Mouse (Mus musculus) heart, embryonic 11.5 days (tissue): ENCODE data around the gene Gm9857. TPM values are rescaled to one million over a fixed set of nuclear protein-coding genes. Genes with fewer than 3 reads are reported as not detected.
A peak's percentile ranks its signal among the peaks of the same experiment; 100 is the strongest.

Experiments used
- ATAC-seq: fragments of 200-750 bp; cut with Nextera tagmentation; replicated peaks from 2 replicates; pipeline ENCODE4 v1.8.0; 2017; ENCODE audit warnings: moderate library complexity; ENCODE audit not compliant: insufficient number of reproducible peaks, low FRiP score, low TSS enrichment
- H3K27ac ChIP-seq: fragments of 300-500 bp; sonication (generic); 2 replicates; pipeline ENCODE4 v1.5.1; 2014; ENCODE audit warnings: mild to moderate bottlenecking, low read depth, low read length
- H3K27me3 ChIP-seq: fragments of 300-500 bp; sonication (generic); 2 replicates; pipeline ENCODE4 v1.6.1; 2014; ENCODE audit warnings: mild to moderate bottlenecking, low read length, mixed read lengths; ENCODE audit not compliant: control insufficient read depth, insufficient read depth
- H3K36me3 ChIP-seq: fragments of 300-500 bp; sonication (generic); 2 replicates; pipeline ENCODE4 v1.6.1; 2014; ENCODE audit warnings: mild to moderate bottlenecking, low read length, moderate library complexity, mixed read lengths; ENCODE audit not compliant: control insufficient read depth, insufficient read depth
- H3K4me1 ChIP-seq: fragments of 300-500 bp; sonication (generic); 2 replicates; pipeline ENCODE4 v1.6.1; 2014; ENCODE audit warnings: low read length; ENCODE audit not compliant: control insufficient read depth, insufficient read depth
- H3K4me2 ChIP-seq: fragments of 300-500 bp; sonication (generic); 2 replicates; pipeline ENCODE4 v1.6.1; 2014; ENCODE audit warnings: mild to moderate bottlenecking, moderate library complexity
- H3K4me3 ChIP-seq: fragments of 300-500 bp; sonication (generic); 2 replicates; pipeline ENCODE4 v1.5.1; 2014; ENCODE audit warnings: low read depth, low read length
- H3K9ac ChIP-seq: fragments of 300-500 bp; sonication (generic); 2 replicates; pipeline ENCODE4 v1.6.1; 2014; ENCODE audit warnings: mild to moderate bottlenecking, low read depth, low read length, moderate library complexity
- H3K9me3 ChIP-seq: fragments of 300-500 bp; sonication (generic); replicated peaks from 2 replicates; pipeline ENCODE4 v1.6.1; 2016; ENCODE audit warnings: low read length; ENCODE audit not compliant: control insufficient read depth
- WGBS: fragments of 180-500 bp; shearing (Covaris S2); extraction: QIAGEN DNeasy Blood & Tissue Kit; methylation state at CpG from one replicate; pipeline ENCODE4 v1.1.7; 2014; ENCODE audit not compliant: insufficient replicate concordance; 5-methylcytosine and 5-hydroxymethylcytosine counted together
- polyA plus RNA-seq: library from polyadenylated mRNA; unstranded; fragments of >200 nt; fragmentation: Nextera tagmentation; extraction: Ambion mirVana; gene quantifications from 2 replicates; pipeline ENCODE4 v1.2.1, GENCODE M21; 2014

Gm9857 gene
- polyA plus RNA-seq, 1 experiment from 2014 or later, result not detected

GRCm38 (mm10) chr3:108940996-108941395 is 751 bp upstream of the Gm9857 start:
- WGBS, result 86% methylated on average over 10 of the region's 10 CpGs
- Histone ChIP-seq H3K4me2 (no peak overlapping the region), H3K27me3 (no peaks in the 10 kb centered on the region), H3K36me3 (no peaks in the 10 kb centered on the region), H3K9ac (no peak overlapping the region), H3K4me3 (no peak overlapping the region), H3K27ac (no peak overlapping the region), H3K9me3 (no peaks in the 10 kb centered on the region), H3K4me1 (no peaks in the 10 kb centered on the region)
- ATAC-seq, result no peak

- 73% methylated on average over 5 of the region's 5 CpGs for WGBS
- no peak within 1 kb of the TSS for H3K9ac ChIP-seq
- no peak for ATAC-seq
Measured at GRCm38 (mm10) chr3:108939573-108939972, 672 bp downstream of the Gm9857 start, which contains the start of gene Henmt1. Gene Henmt1 (plus strand): TSS chr3:108939873.

GRCm38 (mm10) chr3:108938691-108939090 is 1.6 kb downstream of the Gm9857 start:
- no peaks in the 10 kb centered on the region for H3K4me1 ChIP-seq
- no peak overlapping the region for H3K4me3 ChIP-seq
- no peak overlapping the region for H3K9ac ChIP-seq
- H3K4me2 ChIP-seq, result no peak overlapping the region
- H3K27ac ChIP-seq, result no peak overlapping the region
- no peak for ATAC-seq
- 95% methylated on average over 5 of the region's 5 CpGs for WGBS
- no peaks in the 10 kb centered on the region for H3K27me3 ChIP-seq
- H3K36me3 ChIP-seq, result no peaks in the 10 kb centered on the region
- H3K9me3 ChIP-seq, result no peaks in the 10 kb centered on the region

More at GRCm38 (mm10) chr3:108939573-108939972, 672 bp downstream of the Gm9857 start, which contains the start of gene Henmt1:
- no peaks in the 10 kb centered on the region for H3K27me3 ChIP-seq
- H3K36me3 ChIP-seq, result no peaks in the 10 kb centered on the region
- peak within 1 kb of the TSS; percentile 20 for H3K4me3 ChIP-seq
- peak within 1 kb of the TSS; percentile 63 for H3K4me2 ChIP-seq
- H3K9me3 ChIP-seq, result no peaks in the 10 kb centered on the region
- H3K4me1 ChIP-seq, result no peaks in the 10 kb centered on the region
- no peak within 1 kb of the TSS for H3K27ac ChIP-seq

GRCm38 (mm10) chr3:108933557-108933956 is 6.7 kb downstream of the Gm9857 start:
- Histone ChIP-seq H3K9me3 (no peaks in the 10 kb centered on the region), H3K4me1 (no peaks in the 10 kb centered on the region), H3K4me2 (no peak overlapping the region), H3K9ac (no peak overlapping the region), H3K27me3 (no peaks in the 10 kb centered on the region), H3K4me3 (no peak overlapping the region), H3K27ac (no peak overlapping the region), H3K36me3 (no peaks in the 10 kb centered on the region)
- ATAC-seq, result no peak
- WGBS, result 84% methylated on average over 6 of the region's 6 CpGs

GRCm38 (mm10) chr3:108926308-108926707 is 13.9 kb downstream of the Gm9857 start:
- no peak overlapping the region for H3K4me3 ChIP-seq
- H3K9me3 ChIP-seq, result no peaks in the 10 kb centered on the region
- no peak for ATAC-seq
- no peaks in the 10 kb centered on the region for H3K27me3 ChIP-seq
- H3K4me2 ChIP-seq, result no peak overlapping the region
- H3K9ac ChIP-seq, result no peak overlapping the region
- no peak overlapping the region for H3K27ac ChIP-seq
- no peaks in the 10 kb centered on the region for H3K4me1 ChIP-seq
- no peaks in the 10 kb centered on the region for H3K36me3 ChIP-seq
- 80% methylated on average over 1 of the region's 1 CpGs for WGBS

GRCm38 (mm10) chr3:108925677-108926076 is 14.6 kb downstream of the Gm9857 start:
- 81% methylated on average over 4 of the region's 4 CpGs for WGBS
- H3K4me2 ChIP-seq, result no peak overlapping the region
- H3K27me3 ChIP-seq, result no peaks in the 10 kb centered on the region
- no peak for ATAC-seq
- H3K9me3 ChIP-seq, result no peaks in the 10 kb centered on the region
- no peak overlapping the region for H3K9ac ChIP-seq
- no peak overlapping the region for H3K4me3 ChIP-seq
- H3K4me1 ChIP-seq, result no peaks in the 10 kb centered on the region
- H3K36me3 ChIP-seq, result no peaks in the 10 kb centered on the region
- H3K27ac ChIP-seq, result no peak overlapping the region

- Histone ChIP-seq H3K9ac (no peak overlapping the region), H3K27ac (no peak overlapping the region), H3K27me3 (no peaks in the 10 kb centered on the region), H3K4me2 (no peak overlapping the region), H3K4me1 (no peaks in the 10 kb centered on the region), H3K4me3 (no peak overlapping the region), H3K36me3 (no peaks in the 10 kb centered on the region), H3K9me3 (no peaks in the 10 kb centered on the region)
- no peak for ATAC-seq
- 63% methylated on average over 1 of the region's 1 CpGs for WGBS
Measured at GRCm38 (mm10) chr3:108921822-108922221, 18.4 kb downstream of the Gm9857 start.

- Histone ChIP-seq H3K9ac (no peak overlapping the region), H3K4me2 (no peak overlapping the region), H3K9me3 (no peaks in the 10 kb centered on the region), H3K4me1 (no peaks in the 10 kb centered on the region), H3K36me3 (no peaks in the 10 kb centered on the region), H3K27ac (no peak overlapping the region), H3K4me3 (no peak overlapping the region), H3K27me3 (no peaks in the 10 kb centered on the region)
- ATAC-seq, result no peak
- WGBS, result 79% methylated on average over 3 of the region's 3 CpGs
Measured at GRCm38 (mm10) chr3:108920442-108921070, 19.7 kb downstream of the Gm9857 start.

- WGBS, result 91% methylated on average over 1 of the region's 1 CpGs
- Histone ChIP-seq H3K4me1 (no peaks in the 10 kb centered on the region), H3K9ac (no peak overlapping the region), H3K36me3 (no peaks in the 10 kb centered on the region), H3K4me3 (no peak overlapping the region), H3K27ac (no peak overlapping the region), H3K27me3 (no peaks in the 10 kb centered on the region), H3K4me2 (no peak overlapping the region), H3K9me3 (no peaks in the 10 kb centered on the region)
- ATAC-seq, result no peak
Measured at GRCm38 (mm10) chr3:108918852-108919251, 21.4 kb downstream of the Gm9857 start.
